Mouse (Mus musculus): ENCODE results near the gene Ccdc69. TPM values are rescaled to one million over a fixed set of nuclear protein-coding genes. Genes with fewer than 3 reads are reported as not detected.

Gene Ccdc69
- polyA plus RNA-seq, 1 experiment from 2014 or later = 26.7 TPM

GRCm38 (mm10) chr11:55103229-55103628 is 25.3 kb upstream of the Ccdc69 start:
- Histone ChIP-seq H3K4me1 (ENCODE audit: control insufficient read depth in 2 of 2, insufficient read depth in 2 of 2, low read length in 2 of 2) (peaks cover 5% of the 10 kb centered on the region in 2 experiments; a peak in 3 of 4 replicates), H3K27me3 (ENCODE audit: control insufficient read depth, insufficient read depth, low read length) (no peaks in the 10 kb centered on the region), H3K4me3 (ENCODE audit: control insufficient read depth in 1 of 2, insufficient read depth in 1 of 2, low read depth in 1 of 2, low read length in 2 of 2) (no peak overlapping the region), H3K9ac (ENCODE audit: low read length) (no peak overlapping the region), H3K27ac (replicated peaks in 1 of 2; ENCODE audit: control insufficient read depth in 1 of 2, insufficient read depth in 1 of 2, low read depth in 2 of 2, low read length in 2 of 2) (no peak overlapping the region), H3K4me2 (ENCODE audit: low read length) (no peak overlapping the region), H3K36me3 (ENCODE audit: control insufficient read depth, insufficient read depth, low read length) (peaks cover 23% of the 10 kb centered on the region), H3K9me3 (ENCODE audit: control insufficient read depth, low read length) (no peaks in the 10 kb centered on the region)
- WGBS = 83% methylated on average over 3 of the region's 3 CpGs
- no peak for ATAC-seq (ENCODE audit: insufficient number of reproducible peaks, insufficient read depth, low FRiP score, low read depth)

- H3K4me1 ChIP-seq (ENCODE audit: control insufficient read depth in 2 of 2, insufficient read depth in 2 of 2, low read length in 2 of 2) = peaks cover 5 to 9% of the 10 kb centered on the region in 2 experiments; a peak in 3 of 4 replicates
- ATAC-seq (ENCODE audit: insufficient number of reproducible peaks, insufficient read depth, low FRiP score, low read depth) = no peak
- no peak overlapping the region for H3K4me2 ChIP-seq (ENCODE audit: low read length)
- no peak overlapping the region for H3K27ac ChIP-seq (replicated peaks in 1 of 2; ENCODE audit: control insufficient read depth in 1 of 2, insufficient read depth in 1 of 2, low read depth in 2 of 2, low read length in 2 of 2)
- H3K4me3 ChIP-seq (ENCODE audit: control insufficient read depth in 1 of 2, insufficient read depth in 1 of 2, low read depth in 1 of 2, low read length in 2 of 2) = no peak overlapping the region
- H3K27me3 ChIP-seq (ENCODE audit: control insufficient read depth, insufficient read depth, low read length) = no peaks in the 10 kb centered on the region
- peaks cover 22% of the 10 kb centered on the region for H3K36me3 ChIP-seq (ENCODE audit: control insufficient read depth, insufficient read depth, low read length)
- H3K9me3 ChIP-seq (ENCODE audit: control insufficient read depth, low read length) = no peaks in the 10 kb centered on the region
- 84% methylated on average over 3 of the region's 3 CpGs for WGBS
- no peak overlapping the region for H3K9ac ChIP-seq (ENCODE audit: low read length)
These were observed 24.1 kb upstream of the Ccdc69 start for GRCm38 (mm10) chr11:55102015-55102414.

- WGBS = 74% methylated on average over 4 of the region's 4 CpGs
- no peak overlapping the region for H3K27ac ChIP-seq (replicated peaks in 1 of 2; ENCODE audit: control insufficient read depth in 1 of 2, insufficient read depth in 1 of 2, low read depth in 2 of 2, low read length in 2 of 2)
- no peak overlapping the region for H3K4me3 ChIP-seq (ENCODE audit: control insufficient read depth in 1 of 2, insufficient read depth in 1 of 2, low read depth in 1 of 2, low read length in 2 of 2)
- no peak for ATAC-seq (ENCODE audit: insufficient number of reproducible peaks, insufficient read depth, low FRiP score, low read depth)
- H3K4me1 ChIP-seq (ENCODE audit: control insufficient read depth in 2 of 2, insufficient read depth in 2 of 2, low read length in 2 of 2) = peaks cover 9% of the 10 kb centered on the region in 2 experiments; a peak in 3 of 4 replicates
- no peaks in the 10 kb centered on the region for H3K27me3 ChIP-seq (ENCODE audit: control insufficient read depth, insufficient read depth, low read length)
- H3K9me3 ChIP-seq (ENCODE audit: control insufficient read depth, low read length) = no peaks in the 10 kb centered on the region
- H3K9ac ChIP-seq (ENCODE audit: low read length) = no peak overlapping the region
- peaks cover 9% of the 10 kb centered on the region; the same call in 1 of the 2 replicates for H3K36me3 ChIP-seq (ENCODE audit: control insufficient read depth, insufficient read depth, low read length)
- H3K4me2 ChIP-seq (ENCODE audit: low read length) = no peak overlapping the region
These were observed 21.9 kb upstream of the Ccdc69 start for GRCm38 (mm10) chr11:55099868-55100267.

DNA sequence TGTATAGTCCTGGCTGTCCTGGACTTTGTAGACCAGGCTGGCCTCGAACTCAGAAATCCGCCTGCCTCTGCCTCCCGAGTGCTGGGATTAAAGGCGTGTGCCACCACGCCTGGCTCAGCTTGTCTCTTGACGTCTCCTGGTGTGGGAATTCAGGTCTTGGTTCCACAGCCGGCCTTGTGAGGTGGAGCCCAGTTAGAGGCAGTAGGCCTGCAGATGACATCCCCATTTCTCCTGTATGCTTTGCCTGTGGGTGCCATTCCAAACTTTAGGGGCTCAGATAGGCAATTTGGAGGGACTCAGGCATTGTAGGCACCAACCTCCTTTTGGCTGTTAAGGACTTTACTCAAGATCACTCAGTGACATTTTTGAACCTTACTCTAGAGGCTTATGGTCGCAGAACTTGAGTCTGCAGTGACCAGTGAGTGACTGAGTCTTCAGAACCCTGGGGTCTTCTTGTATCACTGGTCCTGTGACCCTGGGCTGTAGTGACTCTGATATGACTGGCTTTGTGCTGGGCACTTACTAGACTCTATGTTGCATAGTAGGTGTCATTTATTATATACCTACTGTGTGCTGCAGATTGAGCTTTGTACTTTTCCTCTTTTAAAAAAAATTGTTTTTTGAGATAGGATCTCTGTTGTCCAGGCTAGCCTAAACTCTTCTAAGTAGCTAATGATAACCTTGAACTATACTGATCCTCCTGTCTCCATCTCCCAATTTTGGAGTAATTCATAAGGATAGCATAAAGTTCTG is 21.3 kb upstream of the Ccdc69 start:
- no peaks in the 10 kb centered on the region for H3K9me3 ChIP-seq (ENCODE audit: control insufficient read depth, low read length)
- H3K4me3 ChIP-seq (ENCODE audit: control insufficient read depth in 1 of 2, insufficient read depth in 1 of 2, low read depth in 1 of 2, low read length in 2 of 2) = peak overlapping the region in 1 of 2 experiments; percentile 57; a peak in 1 of 4 replicates
- 87% methylated on average over 8 of the region's 8 CpGs for WGBS
- H3K27me3 ChIP-seq (ENCODE audit: control insufficient read depth, insufficient read depth, low read length) = no peaks in the 10 kb centered on the region
- H3K9ac ChIP-seq (ENCODE audit: low read length) = no peak overlapping the region
- H3K4me2 ChIP-seq (ENCODE audit: low read length) = peak overlapping the region; percentile 71; the same call in 1 of the 2 replicates
- no peak overlapping the region for H3K27ac ChIP-seq (replicated peaks in 1 of 2; ENCODE audit: control insufficient read depth in 1 of 2, insufficient read depth in 1 of 2, low read depth in 2 of 2, low read length in 2 of 2)
- peaks cover 9% of the 10 kb centered on the region in 2 experiments; a peak in 3 of 4 replicates for H3K4me1 ChIP-seq (ENCODE audit: control insufficient read depth in 2 of 2, insufficient read depth in 2 of 2, low read length in 2 of 2)
- H3K36me3 ChIP-seq (ENCODE audit: control insufficient read depth, insufficient read depth, low read length) = peaks cover 6% of the 10 kb centered on the region; the same call in 1 of the 2 replicates
- ATAC-seq (ENCODE audit: insufficient number of reproducible peaks, insufficient read depth, low FRiP score, low read depth) = no peak

DNA sequence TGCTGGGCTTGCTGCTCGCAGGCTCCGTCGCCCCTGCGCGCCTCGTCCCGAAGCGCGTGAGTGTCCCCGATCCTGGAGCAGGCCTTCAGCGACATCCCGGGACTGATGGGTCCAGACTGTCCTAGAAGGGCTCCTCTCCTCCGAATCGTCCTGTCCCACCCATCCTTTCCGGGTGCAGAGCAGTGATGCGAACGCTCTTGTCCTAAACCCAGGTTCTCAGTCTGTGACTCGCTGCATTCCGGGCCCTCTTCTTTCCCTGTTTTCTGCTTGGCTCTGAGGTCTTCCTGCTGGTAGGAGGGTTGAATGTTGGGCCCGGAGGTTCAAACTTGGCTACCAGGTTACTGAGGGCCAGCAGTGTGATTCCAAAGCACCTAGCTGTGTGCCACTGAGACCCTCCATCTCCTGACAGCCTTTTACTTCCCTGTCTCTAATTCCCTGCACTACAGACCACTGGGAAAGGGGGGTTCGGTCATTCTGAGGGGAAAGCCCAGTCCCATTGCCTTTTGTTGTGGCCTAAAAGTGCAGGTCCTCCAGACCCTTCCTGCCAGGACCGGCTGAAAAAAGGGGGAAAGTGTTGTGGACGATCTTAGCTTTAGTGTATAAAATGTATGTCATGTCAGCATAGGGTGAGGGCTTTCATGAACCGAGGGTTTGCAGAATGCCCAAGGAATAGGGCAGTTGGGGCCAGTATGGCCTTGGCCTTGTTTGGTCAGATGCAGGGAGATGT is 20.4 kb upstream of the Ccdc69 start:
- peaks cover 9% of the 10 kb centered on the region in 2 experiments; a peak in 3 of 4 replicates for H3K4me1 ChIP-seq (ENCODE audit: control insufficient read depth in 2 of 2, insufficient read depth in 2 of 2, low read length in 2 of 2)
- peak; percentile 16; the same call in 1 of the 2 replicates for ATAC-seq (ENCODE audit: insufficient number of reproducible peaks, insufficient read depth, low FRiP score, low read depth)
- H3K36me3 ChIP-seq (ENCODE audit: control insufficient read depth, insufficient read depth, low read length) = no peaks in the 10 kb centered on the region
- H3K9me3 ChIP-seq (ENCODE audit: control insufficient read depth, low read length) = no peaks in the 10 kb centered on the region
- H3K27me3 ChIP-seq (ENCODE audit: control insufficient read depth, insufficient read depth, low read length) = no peaks in the 10 kb centered on the region
- peak overlapping the region; percentile 77 for H3K9ac ChIP-seq (ENCODE audit: low read length)
- H3K4me2 ChIP-seq (ENCODE audit: low read length) = peak overlapping the region; percentile 71
- WGBS = 13% methylated on average over 24 of the region's 24 CpGs
- H3K4me3 ChIP-seq (ENCODE audit: control insufficient read depth in 1 of 2, insufficient read depth in 1 of 2, low read depth in 1 of 2, low read length in 2 of 2) = peak overlapping the region; percentile 57 to 69
- peak overlapping the region; percentile 39 to 63 for H3K27ac ChIP-seq (replicated peaks in 1 of 2; ENCODE audit: control insufficient read depth in 1 of 2, insufficient read depth in 1 of 2, low read depth in 2 of 2, low read length in 2 of 2)

GRCm38 (mm10) chr11:55097463-55098188 is 19.7 kb upstream of the Ccdc69 start, which contains the start of gene Gm2a:
Gm2a (plus strand) TSS chr11:55098115.
- ATAC-seq (ENCODE audit: insufficient number of reproducible peaks, insufficient read depth, low FRiP score, low read depth) = peak; percentile 96
- no peaks in the 10 kb centered on the region for H3K9me3 ChIP-seq (ENCODE audit: control insufficient read depth, low read length)
- H3K4me2 ChIP-seq (ENCODE audit: low read length) = peak within 1 kb of the TSS; percentile 71
- peak within 1 kb of the TSS; percentile 57 to 69 for H3K4me3 ChIP-seq (ENCODE audit: control insufficient read depth in 1 of 2, insufficient read depth in 1 of 2, low read depth in 1 of 2, low read length in 2 of 2)
- no peaks in the 10 kb centered on the region for H3K36me3 ChIP-seq (ENCODE audit: control insufficient read depth, insufficient read depth, low read length)
- H3K9ac ChIP-seq (ENCODE audit: low read length) = peak within 1 kb of the TSS; percentile 77
- WGBS = 2% methylated on average over 45 of the region's 45 CpGs
- H3K27me3 ChIP-seq (ENCODE audit: control insufficient read depth, insufficient read depth, low read length) = no peaks in the 10 kb centered on the region
- peak within 1 kb of the TSS; percentile 83 to 90 for H3K27ac ChIP-seq (replicated peaks in 1 of 2; ENCODE audit: control insufficient read depth in 1 of 2, insufficient read depth in 1 of 2, low read depth in 2 of 2, low read length in 2 of 2)
- H3K4me1 ChIP-seq (ENCODE audit: control insufficient read depth in 2 of 2, insufficient read depth in 2 of 2, low read length in 2 of 2) = peaks cover 9% of the 10 kb centered on the region in 2 experiments; a peak in 3 of 4 replicates

All from heart, embryonic 14.5 days (tissue).